Mouse (Mus musculus): ENCODE data around the gene Mast4. TPM values are rescaled to one million over a fixed set of nuclear protein-coding genes. Genes with fewer than 3 reads are reported as not detected.

The Mast4 gene
- total RNA-seq, 2 experiments from 2014 or later, result 24.5 to 37.3 TPM

DNA sequence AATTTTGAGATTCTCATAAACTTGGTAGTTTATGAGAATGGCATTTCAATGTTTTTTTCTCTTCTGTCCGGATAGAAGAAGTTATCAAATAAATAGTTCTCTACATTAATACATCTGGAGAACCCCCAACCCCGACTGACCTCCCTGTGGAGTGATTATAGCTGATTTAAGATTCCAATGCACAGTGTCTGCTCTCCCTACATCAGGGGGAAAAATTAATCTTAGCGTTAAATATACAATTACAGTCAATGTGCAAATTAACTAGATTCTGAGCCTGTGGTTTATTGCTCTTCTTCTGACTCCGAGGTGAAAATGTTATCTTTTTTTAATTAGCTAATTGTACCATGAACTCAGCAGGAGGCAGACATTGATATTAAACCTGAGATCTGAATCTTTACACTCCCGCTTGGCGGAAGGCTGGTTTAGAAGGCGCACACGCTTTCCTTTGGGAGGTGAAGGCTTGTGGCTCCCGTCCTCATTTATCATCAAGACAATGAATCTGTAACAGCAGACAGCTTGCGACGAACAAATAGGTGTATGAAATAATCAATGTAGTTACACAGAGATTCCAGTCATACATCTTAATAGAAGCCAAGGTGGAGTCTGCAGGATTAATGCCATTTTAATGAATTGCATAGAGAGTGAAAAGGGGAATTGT is 274.2 kb downstream of the Mast4 start:
- DNase-seq, result no peak

DNA sequence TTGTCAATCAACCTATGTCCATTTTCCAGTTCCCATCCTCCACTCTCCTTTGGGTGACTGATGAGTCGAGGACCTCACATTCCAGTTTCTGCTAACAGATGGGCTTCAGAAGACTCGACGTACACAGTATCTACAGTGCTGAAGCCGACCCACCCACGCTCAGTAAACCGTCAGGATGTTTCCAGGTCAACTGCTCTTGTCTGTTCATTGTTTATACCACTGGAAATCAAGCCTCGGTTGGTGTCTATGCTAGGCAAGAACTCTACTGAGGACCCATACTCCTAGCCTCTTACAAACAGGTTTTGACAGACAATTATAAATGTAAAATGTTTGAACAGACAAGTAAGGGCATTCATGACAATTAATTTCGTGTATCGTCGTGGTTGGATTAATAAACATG is 277.8 kb downstream of the Mast4 start:
- DNase-seq, result no peak

DNA sequence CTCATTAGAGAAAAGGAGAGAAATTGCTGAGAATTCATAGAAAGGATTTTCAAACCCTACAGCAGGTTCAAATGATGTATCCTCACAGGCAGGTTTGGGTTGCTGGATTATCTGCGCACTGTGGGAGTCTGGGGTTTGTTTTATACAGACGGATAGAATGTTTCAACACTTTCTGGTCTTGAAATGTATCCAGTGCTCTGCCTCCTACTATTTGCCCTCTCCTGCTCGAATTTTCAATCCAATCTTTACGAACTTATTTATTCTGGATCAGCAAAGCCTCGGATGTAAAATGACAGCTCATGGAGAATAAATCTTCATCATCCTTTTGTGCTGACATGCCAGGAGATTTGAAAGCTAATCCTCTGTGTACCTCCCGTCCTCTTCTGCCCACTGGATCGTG is 281.6 kb downstream of the Mast4 start:
- no peak for DNase-seq

DNA sequence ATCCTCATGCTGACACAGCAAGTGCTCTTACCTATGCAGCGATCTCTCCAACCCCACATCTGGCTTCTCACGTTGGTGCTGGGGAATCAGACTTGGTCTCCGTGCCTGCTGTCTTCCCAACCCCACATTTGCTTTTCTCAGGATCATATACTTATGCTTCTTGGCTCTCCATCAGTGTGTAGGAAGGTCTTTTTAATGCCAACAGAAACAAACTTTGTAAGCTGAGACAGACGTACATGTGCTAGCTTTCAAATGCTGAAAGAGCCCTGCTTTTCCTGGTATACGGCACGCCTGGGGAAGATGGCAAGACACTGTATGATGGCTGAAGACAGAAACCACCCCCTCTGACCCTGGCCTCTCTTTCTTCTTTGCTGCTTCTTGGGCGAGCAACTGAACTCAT is 285.3 kb downstream of the Mast4 start:
- DNase-seq, result no peak

DNA sequence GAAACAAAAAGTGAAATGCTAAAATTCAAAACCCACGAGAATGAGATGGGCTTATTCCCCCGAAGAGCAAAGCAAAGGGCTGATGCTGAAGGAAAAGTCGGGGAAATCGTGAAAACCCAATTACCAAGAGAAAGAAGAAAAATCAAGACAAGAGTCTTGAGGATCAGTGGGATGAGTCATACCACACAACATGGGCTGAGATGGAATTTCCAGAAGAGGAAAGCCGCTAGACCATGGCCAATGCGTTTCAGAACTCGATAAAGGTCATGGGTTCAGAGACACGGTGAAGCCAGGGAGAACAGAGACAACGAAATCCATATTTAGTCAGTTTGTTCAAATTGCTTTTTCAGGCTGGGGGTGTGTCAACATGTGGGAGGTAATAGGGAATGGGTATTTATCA is 290.6 kb downstream of the Mast4 start:
- DNase-seq, result no peak

DNA sequence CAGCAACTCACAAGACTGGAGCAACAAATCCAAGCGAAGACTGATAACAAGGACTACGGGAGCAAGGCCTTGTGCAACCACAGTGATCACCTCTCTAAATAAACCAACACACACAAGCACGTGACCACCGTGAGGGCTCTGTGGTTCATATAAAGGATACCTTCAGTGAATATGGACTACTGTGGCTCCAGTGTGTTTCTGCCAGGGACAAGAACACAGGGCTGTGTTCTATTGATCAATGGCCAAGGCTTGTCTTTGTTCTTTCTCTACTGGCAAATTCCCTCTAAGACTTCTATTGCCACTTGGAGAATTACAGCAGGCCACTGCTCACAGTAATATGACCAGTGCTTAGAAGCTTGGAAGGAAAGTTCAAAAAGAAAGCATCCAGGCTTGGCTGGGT is 291.3 kb downstream of the Mast4 start:
- DNase-seq, result no peak

DNA sequence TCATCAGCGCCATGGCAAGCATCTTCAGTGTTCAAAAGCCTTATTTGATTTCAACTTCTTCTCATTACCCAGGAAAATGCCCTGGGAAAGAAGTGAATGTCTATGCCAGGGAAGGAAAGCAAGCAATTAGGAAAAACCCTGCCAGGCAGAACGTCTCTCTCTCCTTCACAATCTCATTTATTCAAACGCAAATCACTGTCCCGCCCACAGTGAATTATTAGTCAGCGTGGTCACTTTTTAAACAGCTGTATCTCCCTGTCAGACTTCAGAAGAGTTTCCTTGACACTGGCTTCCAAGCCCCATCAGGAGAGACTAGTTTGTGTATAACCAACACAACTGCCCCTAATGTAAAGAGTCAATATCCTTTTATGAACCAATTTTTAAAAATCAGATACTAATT is 296.8 kb downstream of the Mast4 start:
- no peak for DNase-seq

DNA sequence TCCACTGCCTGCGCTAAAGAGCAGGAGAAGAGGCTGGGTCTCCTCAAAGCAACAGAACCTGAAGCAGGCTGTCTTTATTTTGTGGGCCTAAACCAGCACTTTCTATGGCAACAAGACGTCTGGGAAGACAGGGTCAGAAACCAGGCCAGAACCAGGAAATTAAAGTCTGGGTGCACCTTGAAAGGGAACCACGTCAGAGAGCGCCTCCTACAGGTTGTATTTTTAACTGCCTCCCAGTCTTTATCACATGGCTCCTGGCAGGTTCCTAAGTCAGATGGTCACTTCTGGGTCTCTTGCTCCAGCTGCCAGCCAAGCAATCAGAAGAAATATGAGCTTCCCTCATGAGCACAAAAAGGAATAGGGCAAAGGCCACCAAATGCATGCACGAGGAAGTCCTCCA is 304.9 kb downstream of the Mast4 start:
- no peak for DNase-seq

DNA sequence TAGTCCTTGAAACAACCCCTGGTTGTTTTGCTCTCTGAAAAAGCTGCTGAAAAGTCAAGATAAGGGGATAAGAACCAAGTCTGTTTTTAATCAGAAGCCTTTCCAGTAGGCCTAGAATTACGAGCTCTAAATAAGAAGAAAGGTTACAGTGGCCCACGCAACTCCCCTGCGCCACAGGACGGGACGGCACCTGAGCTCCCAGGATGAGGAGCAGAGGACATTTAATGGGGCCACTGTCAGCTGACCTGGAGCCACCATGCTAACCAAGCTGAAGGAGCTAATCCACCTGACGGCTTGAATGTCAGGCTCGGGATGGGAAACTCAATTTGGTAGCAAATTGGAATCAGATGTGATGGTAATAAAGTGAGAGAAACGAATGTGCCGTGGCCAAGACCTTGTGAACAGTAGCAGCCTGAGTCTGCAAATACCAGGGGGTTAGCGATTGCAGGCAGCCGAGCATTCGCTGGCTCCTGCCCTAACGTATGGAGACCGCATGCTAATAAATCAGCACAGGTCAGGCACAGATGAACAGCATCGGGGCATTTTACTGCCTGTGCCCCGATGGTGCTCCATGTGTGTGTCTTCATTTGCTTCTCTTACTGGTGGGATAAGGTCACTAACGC is 306.7 kb downstream of the Mast4 start:
- DNase-seq, result no peak

DNA sequence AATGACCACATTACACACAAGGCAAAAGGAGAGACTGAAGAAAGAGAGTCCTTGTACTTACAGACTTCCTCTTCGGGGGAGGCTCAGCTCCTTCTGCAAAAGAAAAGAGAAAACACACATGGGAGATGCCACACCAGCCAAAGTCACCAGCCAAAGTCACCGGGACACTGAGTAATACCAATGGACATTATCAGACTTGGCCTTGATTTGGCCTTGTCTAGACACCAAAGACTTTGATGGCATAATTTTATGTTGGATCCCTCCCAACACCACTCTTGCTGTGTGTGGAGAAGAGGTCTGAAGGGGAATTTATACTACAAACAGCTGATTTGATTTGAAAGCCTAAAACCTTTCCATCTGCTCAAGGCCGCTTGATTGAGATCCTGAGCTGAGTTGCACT is 308.8 kb downstream of the Mast4 start:
- DNase-seq, result no peak

DNA sequence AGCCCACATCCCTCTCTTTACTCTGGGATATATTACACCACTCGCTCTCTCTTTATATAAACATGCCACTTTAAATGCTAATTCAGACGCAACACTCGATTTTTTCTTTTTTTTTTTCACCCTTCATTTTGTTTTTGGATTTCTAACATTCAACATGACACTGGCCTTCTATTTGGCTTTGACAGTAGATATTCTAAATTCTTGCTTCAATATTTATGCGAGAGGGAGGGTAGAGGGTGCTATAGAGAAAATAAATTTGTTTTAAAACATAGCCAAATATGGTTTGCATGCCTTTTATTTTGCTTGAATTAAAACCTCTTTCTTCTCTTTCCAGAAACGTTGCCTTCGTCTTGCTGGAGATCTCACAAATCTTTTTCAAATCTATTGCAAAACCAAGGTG is 315.8 kb downstream of the Mast4 start:
- no peak for DNase-seq

DNA sequence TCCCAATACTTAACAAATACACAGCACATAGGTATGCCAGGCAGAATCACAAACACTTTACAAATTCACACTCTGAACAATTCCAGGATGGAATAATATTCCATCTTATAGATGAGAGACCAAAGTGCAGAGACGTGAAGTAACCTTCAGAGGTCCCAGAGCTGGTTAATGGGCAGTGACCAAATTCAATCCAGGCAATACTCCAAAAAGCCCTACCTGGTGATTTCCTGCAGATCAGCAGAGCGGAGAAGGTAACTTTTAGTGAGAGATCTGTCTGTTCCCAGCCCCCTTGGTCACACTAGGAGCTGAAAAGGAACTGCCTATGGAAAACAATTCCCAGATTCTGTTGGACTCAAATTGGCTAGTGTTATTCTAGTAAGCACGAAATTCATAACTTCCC is 316.6 kb downstream of the Mast4 start:
- DNase-seq, result no peak

DNA sequence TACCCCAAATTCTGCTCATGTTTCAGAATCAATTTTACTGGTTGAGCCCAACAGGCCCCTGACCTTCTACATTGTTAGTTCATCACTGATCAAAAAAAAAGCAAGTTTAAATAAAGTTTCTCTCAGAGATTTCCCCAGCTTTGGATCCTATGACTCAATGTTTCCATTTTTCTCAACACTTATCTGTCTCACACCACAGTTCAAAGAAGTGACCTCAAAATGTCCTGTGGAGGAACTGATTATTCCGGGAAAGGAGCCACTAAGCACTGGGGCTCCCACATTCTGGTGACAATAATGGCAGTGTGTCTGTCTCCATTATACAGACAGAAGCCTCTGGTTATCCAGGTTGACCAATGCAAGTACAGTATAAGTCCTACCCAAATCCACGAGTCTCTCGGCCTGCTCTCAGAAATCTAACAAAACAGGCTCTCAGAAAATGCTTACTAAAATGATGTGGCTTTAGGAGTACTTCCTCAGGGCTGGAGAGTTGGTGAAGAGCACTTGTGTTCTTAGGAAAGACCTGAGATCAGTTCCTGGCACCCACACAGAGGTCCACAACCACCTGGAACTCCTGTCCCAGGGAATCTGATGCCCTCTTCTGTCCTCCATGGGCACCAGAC is 319.1 kb downstream of the Mast4 start:
- DNase-seq, result no peak

DNA sequence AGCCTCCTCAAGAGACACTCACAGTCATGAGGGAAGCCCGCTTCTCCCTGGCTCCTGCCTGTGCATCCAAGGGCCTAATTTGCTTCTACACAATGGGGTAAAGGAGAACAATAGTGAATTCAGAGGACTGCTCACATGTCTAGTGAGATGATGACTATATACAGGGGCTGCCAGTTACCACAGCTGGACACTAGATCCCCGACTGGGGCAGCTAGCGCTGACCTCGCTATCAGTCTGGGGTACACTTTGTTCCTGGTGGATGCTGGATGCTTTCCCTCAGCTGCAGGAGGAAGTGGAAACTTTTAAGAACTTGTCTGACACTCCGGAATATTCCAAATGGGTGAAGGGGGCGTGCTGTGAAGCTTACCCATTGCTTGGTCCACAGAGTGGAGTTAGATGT is 319.7 kb downstream of the Mast4 start:
- no peak for DNase-seq

DNA sequence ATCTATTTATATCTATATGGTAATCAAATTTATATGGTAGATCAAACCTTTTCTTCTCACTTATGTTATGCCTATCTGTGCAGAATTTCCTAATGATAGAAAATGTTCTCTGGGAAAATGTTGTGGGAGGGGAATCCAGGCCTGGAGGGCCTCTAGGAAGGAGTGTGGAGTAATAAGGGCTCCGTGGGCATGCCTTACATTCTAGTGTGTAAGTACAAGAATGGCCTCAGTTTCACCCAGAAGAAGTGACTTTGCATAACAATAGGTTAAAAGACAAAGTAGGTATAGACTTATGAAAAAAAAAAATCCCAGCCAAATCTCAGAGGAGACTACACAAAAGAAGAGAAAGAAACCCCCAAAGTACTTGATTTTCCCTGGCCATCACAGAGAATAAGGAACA is 320.1 kb downstream of the Mast4 start:
- DNase-seq, result no peak

DNA sequence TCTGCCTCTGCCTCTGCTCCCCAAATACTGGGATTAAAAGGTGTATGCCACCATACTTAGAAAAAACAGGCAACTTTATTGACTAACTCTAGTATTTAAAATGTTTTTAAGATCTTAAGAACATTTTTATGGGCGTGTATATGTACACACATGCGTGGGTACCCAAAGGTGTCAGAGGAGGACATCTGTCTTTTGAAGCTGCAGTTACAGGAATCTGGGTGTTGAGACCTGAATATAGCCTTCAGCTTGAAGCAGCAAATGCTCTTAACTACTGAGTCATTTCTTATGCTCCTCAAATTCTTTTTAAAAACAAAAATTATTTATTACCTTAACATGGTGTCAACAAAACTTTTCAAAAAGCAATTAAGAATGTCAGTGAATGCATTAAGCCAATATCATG is 329.1 kb downstream of the Mast4 start:
- no peak for DNase-seq

DNA sequence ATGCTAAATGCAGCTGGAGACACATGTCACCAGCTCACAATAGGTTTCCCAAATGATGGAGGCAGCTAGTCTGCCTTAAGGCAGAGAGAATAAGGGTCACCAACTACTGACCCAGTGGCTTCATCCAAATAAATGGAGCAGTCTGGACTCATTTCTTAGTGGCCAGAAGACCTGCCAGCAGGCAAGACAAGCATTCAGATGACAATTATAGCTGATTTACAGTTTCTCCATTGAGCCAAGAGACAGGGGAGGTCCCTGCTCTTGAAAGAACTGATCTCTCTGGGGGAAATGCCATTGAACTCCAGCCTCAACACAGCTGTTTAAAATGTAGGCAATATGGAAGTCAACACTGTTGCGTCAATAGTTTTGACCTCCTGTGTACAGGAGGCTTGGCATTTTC is 332.5 kb downstream of the Mast4 start:
- DNase-seq, result no peak

DNA sequence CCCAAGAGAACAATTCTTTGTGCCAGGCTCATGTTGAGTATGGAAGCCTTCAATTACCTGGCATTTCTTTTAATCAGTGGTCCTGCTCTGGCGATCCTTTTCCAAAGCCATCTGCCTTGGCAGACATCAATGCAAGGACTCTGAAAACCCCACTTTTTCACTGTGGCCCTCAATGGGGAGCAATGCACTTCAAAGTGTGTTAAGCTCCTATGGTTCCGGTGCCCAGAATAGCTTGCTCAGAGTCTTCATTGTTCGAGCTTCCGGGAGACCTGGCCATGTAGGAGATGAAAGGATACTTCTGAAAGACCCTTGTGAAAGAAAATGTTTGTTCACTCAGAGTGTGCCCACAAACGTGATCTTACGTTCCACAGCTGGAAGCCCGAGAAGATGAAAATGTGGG is 333.4 kb downstream of the Mast4 start:
- DNase-seq, result no peak

DNA sequence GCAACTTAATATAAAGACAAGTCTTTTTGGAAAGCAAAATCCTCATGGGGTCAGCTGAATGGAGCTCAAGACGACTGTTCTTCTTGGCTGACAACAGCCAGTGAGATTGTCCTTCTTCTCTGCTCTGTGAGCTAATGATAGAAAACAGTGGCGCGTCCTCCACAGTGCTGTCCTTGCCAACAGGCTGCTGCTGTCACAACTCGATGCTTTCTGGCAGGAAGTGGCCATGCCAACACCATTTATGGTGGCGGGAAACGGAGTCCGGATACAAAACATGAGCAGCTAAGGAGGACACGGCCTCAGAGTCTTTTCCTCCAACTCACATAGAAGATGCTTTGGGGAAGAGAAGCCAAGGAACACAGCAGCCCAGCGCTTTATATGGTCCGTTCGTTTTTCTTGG is 340.2 kb downstream of the Mast4 start:
- DNase-seq, result no peak

DNA sequence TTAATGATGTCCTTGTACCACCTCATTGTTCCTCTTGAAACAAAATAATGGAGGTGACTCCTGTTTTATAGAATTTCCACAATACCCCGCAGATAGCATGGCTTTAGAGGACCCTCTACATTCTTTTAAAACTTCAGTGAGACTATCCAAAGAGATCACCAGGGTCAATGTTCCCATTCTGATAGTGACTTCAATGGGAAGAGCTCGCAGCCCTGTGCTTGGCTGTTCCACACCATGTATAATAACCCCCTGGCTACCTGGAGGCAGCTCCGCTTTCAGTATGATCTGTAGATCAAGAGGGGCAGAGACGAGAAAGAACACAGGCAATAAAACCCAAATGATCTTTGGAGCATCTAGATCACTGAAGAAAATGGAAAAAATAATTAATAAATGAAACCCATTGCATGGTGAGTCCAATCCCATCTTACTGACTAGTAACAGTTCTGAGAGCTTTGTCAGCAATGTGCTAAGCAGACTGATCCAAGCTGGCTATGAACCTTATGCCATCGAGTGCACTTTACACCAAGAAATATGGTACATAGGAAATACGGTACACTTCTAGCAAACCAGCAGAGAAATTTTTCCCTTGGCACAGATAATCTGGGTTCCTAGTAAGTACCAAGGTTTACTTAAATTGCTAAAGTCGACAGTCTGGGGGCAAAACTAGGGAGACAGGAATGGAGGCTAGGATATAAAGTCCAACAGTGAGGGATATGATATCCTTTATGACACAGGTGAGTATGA is 341.4 kb downstream of the Mast4 start:
- no peak for DNase-seq

DNA sequence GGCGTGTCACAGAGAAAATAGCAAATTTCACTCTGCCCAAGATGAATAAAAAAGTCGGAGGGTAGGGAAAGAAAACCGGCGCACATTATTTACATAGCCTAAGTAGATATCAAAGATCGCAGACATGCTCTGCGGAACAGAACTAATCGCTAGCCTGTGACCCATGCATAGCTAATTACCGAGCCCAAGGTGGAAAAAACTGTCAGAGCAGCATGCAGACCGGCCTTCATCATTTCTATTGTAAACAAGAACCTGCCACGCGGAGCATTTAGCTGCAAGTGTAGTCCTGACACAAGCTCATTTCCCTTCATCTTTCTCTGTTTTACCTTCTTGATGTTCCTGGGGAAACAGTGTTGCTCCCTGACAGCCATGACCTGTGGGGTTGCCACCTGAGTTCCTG is 342.4 kb downstream of the Mast4 start:
- no peak for DNase-seq

DNA sequence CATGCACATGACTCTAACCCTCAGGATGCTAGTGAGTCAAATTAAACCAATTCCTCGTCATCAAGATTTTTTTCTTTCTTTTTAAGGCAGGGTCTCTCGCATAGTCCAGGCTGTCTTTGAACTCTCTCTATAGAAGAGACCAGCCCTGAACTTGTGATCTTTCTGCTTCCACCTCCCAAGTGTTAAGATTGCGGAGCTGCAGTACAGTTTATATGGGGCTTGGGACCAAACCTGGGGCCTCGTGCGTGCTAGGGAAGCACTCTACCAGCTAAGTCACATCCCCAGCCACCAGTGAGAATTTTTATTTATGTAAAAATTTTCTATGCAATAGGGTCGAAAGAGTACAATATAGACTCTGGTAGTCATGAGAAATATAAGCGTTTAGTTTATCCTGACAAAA is 343.1 kb downstream of the Mast4 start:
- DNase-seq, result no peak

DNA sequence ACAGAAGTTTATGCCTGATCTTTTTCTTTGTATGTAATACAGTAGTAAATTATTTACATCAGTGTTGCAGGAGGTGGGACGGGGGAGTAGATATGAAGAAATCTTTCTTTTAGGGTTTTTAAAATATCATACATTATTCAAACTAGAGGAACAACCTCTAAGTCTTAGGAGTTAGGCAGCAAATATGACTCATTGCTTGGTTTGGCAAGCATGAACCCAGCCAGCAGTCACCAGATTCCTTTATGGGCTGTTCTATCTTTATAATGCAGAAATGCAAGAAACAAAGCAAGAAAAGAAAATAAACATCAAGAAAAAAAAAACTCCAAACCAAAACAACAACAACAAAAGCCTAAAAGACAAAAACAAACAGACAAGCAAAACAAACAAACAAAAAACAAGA is 344.2 kb downstream of the Mast4 start:
- no peak for DNase-seq

Data from gastrocnemius, postnatal 25 days (tissue).